Comparison of ENCODE assay signal across 8 mouse cellular contexts in the genomic region with DNA sequence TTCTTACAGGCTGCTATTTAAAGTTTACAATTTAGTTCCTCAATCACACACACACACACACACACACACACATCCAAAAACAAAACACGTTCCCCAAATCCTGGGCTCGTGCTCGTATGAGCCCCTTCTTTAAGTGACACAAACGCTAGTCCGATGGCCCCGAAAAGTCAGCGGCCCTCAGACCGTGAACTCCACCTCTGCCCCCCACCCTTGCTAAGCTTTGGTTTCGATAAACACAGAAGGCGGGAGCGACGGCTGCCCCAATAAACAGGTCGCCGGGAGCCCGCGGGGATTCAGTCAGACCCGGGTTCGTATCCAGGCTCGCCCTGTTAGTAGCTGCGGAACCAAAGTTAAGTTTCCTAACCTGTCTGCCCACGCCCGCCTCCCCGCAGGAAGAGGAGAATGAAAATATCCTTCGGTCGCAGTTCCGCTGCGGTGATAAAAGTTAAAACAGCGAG. TPM values are rescaled to one million over a fixed set of nuclear protein-coding genes. Genes with fewer than 3 reads are reported as not detected.
DNase-seq lines count a peak whose midpoint lies in the region; ATAC-seq and TF ChIP-seq lines count a peak whose summit lies in the region.

No protein-coding gene starts in this region.

- peaks cover 16 to 27% of the 10 kb centered on the region in 2 experiments for H3K36me3 ChIP-seq in MEL (ENCODE audit: control insufficient read depth in 1 of 2, insufficient read depth in 2 of 2, low read length in 2 of 2)
- peaks cover 15% of the 10 kb centered on the region for H3K36me3 ChIP-seq in forebrain, embryonic 15.5 days
- H3K36me3 ChIP-seq in hindbrain, embryonic 10.5 days, result peaks cover 25% of the 10 kb centered on the region

- WGBS in forebrain, embryonic 15.5 days, result under 1% methylated on average over 28 of the region's 28 CpGs
- under 1% methylated on average over 28 of the region's 28 CpGs for WGBS in hindbrain, embryonic 10.5 days

- no peak for TF ChIP-seq CTCF in MEL (IDR thresholded peaks at IDR 0.05 in 2 of 3, conservative IDR thresholded peaks at IDR 0.05 in 1 of 3; ENCODE audit: control insufficient read depth in 1 of 3, insufficient read depth in 1 of 3, low read depth in 2 of 3, low read length in 3 of 3, poor library complexity in 1 of 3, severe bottlenecking in 1 of 3)

- peak overlapping the region; percentile 70 for H3K4me2 ChIP-seq in forebrain, embryonic 15.5 days (replicated peaks)

- peak in 1 of 2 experiments; percentile 29; a peak in 2 of 4 replicates for TF ChIP-seq EP300 in MEL (IDR thresholded peaks at IDR 0.05; ENCODE audit: low read depth in 1 of 2, low read length in 2 of 2)

- H3K27ac ChIP-seq in MEL (ENCODE audit: control insufficient read depth, low read depth, low read length), result peak overlapping the region; percentile 83
- peak overlapping the region; percentile 73 for H3K27ac ChIP-seq in forebrain, embryonic 15.5 days (replicated peaks)
- peak overlapping the region; percentile 98 for H3K27ac ChIP-seq in hindbrain, embryonic 10.5 days

- DNase-seq in MEL (ENCODE audit: low read depth, low spot score), result peak; percentile 86
- DNase-seq in c-Kit-positive CD71-negative TER-119-negative erythroid progenitor cells, embryonic 14.5 days (ENCODE audit: low read depth), result peak; percentile 55
- peak; percentile 63 for DNase-seq in hindbrain, embryonic 10.5 days (ENCODE audit: low spot score)
- peak; percentile 8 to 37 for DNase-seq in layer of hippocampus, postnatal 36 days
- DNase-seq in lung, postnatal 25 days (ENCODE audit: low spot score), result peak; percentile 31
- peak; percentile 52 for DNase-seq in ovary, postnatal 36 days (ENCODE audit: low spot score)
- DNase-seq in thymus, postnatal 4 days, result peak; percentile 82

- H3K4me1 ChIP-seq in MEL (ENCODE audit: control insufficient read depth in 1 of 2, insufficient read depth in 2 of 2, low read length in 2 of 2), result peaks cover 2 to 4% of the 10 kb centered on the region in 2 experiments; a peak in 2 of 4 replicates
- peaks cover 25% of the 10 kb centered on the region for H3K4me1 ChIP-seq in forebrain, embryonic 15.5 days
- peaks cover 16% of the 10 kb centered on the region for H3K4me1 ChIP-seq in hindbrain, embryonic 10.5 days (replicated peaks)

- TF ChIP-seq RAD21 in MEL (IDR thresholded peaks at IDR 0.05; ENCODE audit: low read depth, low read length), result no peak

- H3K27me3 ChIP-seq in MEL (ENCODE audit: control insufficient read depth in 1 of 2, insufficient read depth in 2 of 2, low read length in 2 of 2), result no peaks in the 10 kb centered on the region
- H3K27me3 ChIP-seq in forebrain, embryonic 15.5 days, result no peaks in the 10 kb centered on the region
- H3K27me3 ChIP-seq in hindbrain, embryonic 10.5 days (ENCODE audit: insufficient read depth, poor library complexity, severe bottlenecking), result no peaks in the 10 kb centered on the region

- H3K9me3 ChIP-seq in MEL (replicated peaks; ENCODE audit: insufficient read depth, low read length), result no peaks in the 10 kb centered on the region
- no peaks in the 10 kb centered on the region for H3K9me3 ChIP-seq in forebrain, embryonic 15.5 days
- no peaks in the 10 kb centered on the region for H3K9me3 ChIP-seq in hindbrain, embryonic 10.5 days

- no peak for ATAC-seq in forebrain, embryonic 15.5 days (replicated peaks)

- TF ChIP-seq POLR2A in MEL (IDR thresholded peaks at IDR 0.05; ENCODE audit: control insufficient read depth in 1 of 2, insufficient read depth in 1 of 2, low read depth in 1 of 2, low read length in 2 of 2, poor library complexity in 1 of 2), result no peak

- peak overlapping the region; percentile 80 to 82 for H3K4me3 ChIP-seq in MEL (ENCODE audit: control insufficient read depth in 1 of 2, insufficient read depth in 1 of 2, low read depth in 2 of 2, low read length in 2 of 2)
- H3K4me3 ChIP-seq in forebrain, embryonic 15.5 days, result peak overlapping the region; percentile 100
- H3K4me3 ChIP-seq in hindbrain, embryonic 10.5 days, result peak overlapping the region; percentile 91

- peak overlapping the region; percentile 98 for H3K9ac ChIP-seq in MEL (ENCODE audit: control insufficient read depth, low read depth, low read length, poor library complexity, severe bottlenecking)
- H3K9ac ChIP-seq in forebrain, embryonic 15.5 days (replicated peaks), result peak overlapping the region; percentile 93

- peaks cover 37% of the 10 kb centered on the region for H3K79me2 ChIP-seq in MEL (ENCODE audit: control insufficient read depth, insufficient read depth, low read length, poor library complexity)

TF ChIP-seq in MEL, 35 proteins besides CTCF, POLR2A, EP300 and RAD21:
- TF ChIP-seq MXI1 (IDR thresholded peaks at IDR 0.05; ENCODE audit: low read depth, low read length), result peak; percentile 87
- TF ChIP-seq UBTF (IDR thresholded peaks at IDR 0.05; ENCODE audit: borderline replicate concordance, insufficient read depth, low read depth, low read length), result no peak
- peak; percentile 61; the same call in 1 of the 2 replicates for TF ChIP-seq MEF2A (IDR thresholded peaks at IDR 0.05; ENCODE audit: extremely low read depth, insufficient replicate concordance, low read depth, low read length, poor library complexity, severe bottlenecking)
- TF ChIP-seq SIN3A (IDR thresholded peaks at IDR 0.05; ENCODE audit: low read length), result peak; percentile 88
- TF ChIP-seq ETS1 (IDR thresholded peaks at IDR 0.05; ENCODE audit: low read depth, low read length), result 0 out of 2 replicates have a peak, but pooled peaks have one; percentile 26
- peak; percentile 44; the same call in 1 of the 2 replicates for TF ChIP-seq BHLHE40 (IDR thresholded peaks at IDR 0.05; ENCODE audit: borderline replicate concordance, low read depth, low read length)
- no peak for TF ChIP-seq NRF1 (IDR thresholded peaks at IDR 0.05; ENCODE audit: insufficient read depth, low read depth, low read length, poor library complexity, severe bottlenecking)
- no peak for TF ChIP-seq MAFK (IDR thresholded peaks at IDR 0.05; ENCODE audit: borderline replicate concordance, low read depth, low read length)
- TF ChIP-seq MYB (IDR thresholded peaks at IDR 0.05; ENCODE audit: low read depth, low read length), result no peak
- TF ChIP-seq USF1 (IDR thresholded peaks at IDR 0.05; ENCODE audit: low read depth, low read length), result 0 out of 2 replicates have a peak, but pooled peaks have one; percentile 17
- peak; percentile 33; the same call in 1 of the 2 replicates for TF ChIP-seq MAX (IDR thresholded peaks at IDR 0.05; ENCODE audit: low read length)
TF ChIP-seq in MEL: peak in this region for 7.

RNA-seq across cellular contexts. Expression of gene Rfwd3, which starts 0.6 kb away (rescaled TPM):
- 54.2 and 59.3 TPM in 2 replicates for total RNA-seq in MEL (2012; rRNA removed)
- polyA plus RNA-seq in MEL (2012; ENCODE audit: insufficient read depth in 1 of 2, insufficient read length in 2 of 2, low read depth in 1 of 2, low replicate concordance in 2 of 2, missing spikeins in 1 of 2), result 10 to 100 TPM in 1 of 2 experiments, not detected in 1; 63.2 TPM
- 34.3 and 34.9 TPM in 2 replicates for polyA plus RNA-seq in forebrain, embryonic 15.5 days (2015; fragmentation: Nextera tagmentation; extraction: Ambion mirVana)
- 77.6 and 100.0 TPM in 2 replicates for polyA plus RNA-seq in hindbrain, embryonic 10.5 days (2016; fragmentation: Nextera tagmentation; extraction: Ambion mirVana)
- total RNA-seq in layer of hippocampus, postnatal 36 days (2021), result 10 to 100 TPM; 20.5 to 22.1 TPM

RNA-seq across cellular contexts. Expression of gene Mlkl, which starts 38.6 kb away (rescaled TPM):
- 9.3 and 12.1 TPM in 2 replicates for total RNA-seq in MEL (2012; rRNA removed)
- polyA plus RNA-seq in MEL (2012; ENCODE audit: insufficient read depth in 1 of 2, insufficient read length in 2 of 2, low read depth in 1 of 2, low replicate concordance in 2 of 2, missing spikeins in 1 of 2), result 10 to 100 TPM in 1 of 2 experiments, not detected in 1; 20.1 TPM
- polyA plus RNA-seq in forebrain, embryonic 15.5 days (2015; fragmentation: Nextera tagmentation; extraction: Ambion mirVana), result 0.33 and 0.56 TPM in 2 replicates
- polyA plus RNA-seq in hindbrain, embryonic 10.5 days (2016; fragmentation: Nextera tagmentation; extraction: Ambion mirVana), result 0.63 and 0.65 TPM in 2 replicates
- total RNA-seq in layer of hippocampus, postnatal 36 days (2021), result 1 to 10 TPM in 1 of 2 experiments, under 1 TPM in 1; 0.20 to 1.0 TPM

RNA-seq across cellular contexts. Expression of gene Glg1, which starts 40.4 kb away (rescaled TPM):
- 15.9 and 20.2 TPM in 2 replicates for total RNA-seq in MEL (2012; rRNA removed)
- polyA plus RNA-seq in MEL (2012; ENCODE audit: insufficient read depth in 1 of 2, insufficient read length in 2 of 2, low read depth in 1 of 2, low replicate concordance in 2 of 2, missing spikeins in 1 of 2), result 10 to 100 TPM; 34.3 to 37.2 TPM
- 61.8 and 70.8 TPM in 2 replicates for polyA plus RNA-seq in forebrain, embryonic 15.5 days (2015; fragmentation: Nextera tagmentation; extraction: Ambion mirVana)
- polyA plus RNA-seq in hindbrain, embryonic 10.5 days (2016; fragmentation: Nextera tagmentation; extraction: Ambion mirVana), result 62.3 and 64.5 TPM in 2 replicates
- total RNA-seq in layer of hippocampus, postnatal 36 days (2021), result 100 to 1,000 TPM; 140 to 142 TPM

Comparison
In these comparisons a context has a peak if more than half of its experiments do, and no peak if none do; other contexts are left out.
1. DNase-seq: peak in every context shown above with its lines; median percentile 86 in MEL; 82 in thymus, postnatal 4 days; 63 in hindbrain, embryonic 10.5 days; 55 in c-Kit-positive CD71-negative TER-119-negative erythroid progenitor cells, embryonic 14.5 days; 52 in ovary, postnatal 36 days; 31 in lung, postnatal 25 days; 22 in layer of hippocampus, postnatal 36 days.